Mouse (Mus musculus): ENCODE data around the gene Gm49027. TPM values are rescaled to one million over a fixed set of nuclear protein-coding genes. Genes with fewer than 3 reads are reported as not detected.
"Not testable (repeated sequence)": the region's sequence is repeated elsewhere in the genome, so short reads cannot be mapped to it uniquely, and the experiment has no call there.

Gene Gm49027
- polyA plus RNA-seq, 1 experiment from 2014 or later: 0.69 TPM

GRCm38 (mm10) chr5:123523692-123524392, 1.4 kb downstream of the Gm49027 start, which contains the start of gene Diablo:
Diablo (minus strand) TSS chr5:123524176.
- Histone ChIP-seq H3K27me3 (no peaks in the 10 kb centered on the region), H3K9me3 (no peaks in the 10 kb centered on the region), H3K4me3 (replicated peaks) (peak within 1 kb of the TSS; percentile 93), H3K4me2 (peak within 1 kb of the TSS; percentile 86), H3K36me3 (replicated peaks) (peaks cover 22% of the 10 kb centered on the region), H3K9ac (peak within 1 kb of the TSS; percentile 81), H3K4me1 (peaks cover 32% of the 10 kb centered on the region), H3K27ac (peak within 1 kb of the TSS; percentile 65)
- peak; percentile 98 for ATAC-seq (ENCODE audit: low FRiP score)
- WGBS: under 1% methylated on average over 82 of the region's 82 CpGs

- peaks cover 29% of the 10 kb centered on the region for H3K36me3 ChIP-seq (replicated peaks)
- H3K9ac ChIP-seq: no peak overlapping the region
- no peak overlapping the region for H3K27ac ChIP-seq
- no peaks in the 10 kb centered on the region for H3K9me3 ChIP-seq
- no peak overlapping the region for H3K4me3 ChIP-seq (replicated peaks)
- 74% methylated on average over 1 of the region's 1 CpGs for WGBS
- peaks cover 32% of the 10 kb centered on the region for H3K4me1 ChIP-seq
- no peaks in the 10 kb centered on the region for H3K27me3 ChIP-seq
- H3K4me2 ChIP-seq: no peak overlapping the region
- ATAC-seq (ENCODE audit: low FRiP score): no peak
These were observed 3.1 kb downstream of the Gm49027 start for GRCm38 (mm10) chr5:123522166-123522565.

- no peak overlapping the region for H3K4me2 ChIP-seq
- H3K9me3 ChIP-seq: no peaks in the 10 kb centered on the region
- no peaks in the 10 kb centered on the region for H3K27me3 ChIP-seq
- 96% methylated on average over 1 of the region's 1 CpGs for WGBS
- no peak overlapping the region for H3K27ac ChIP-seq
- peaks cover 32% of the 10 kb centered on the region for H3K4me1 ChIP-seq
- peaks cover 34% of the 10 kb centered on the region for H3K36me3 ChIP-seq (replicated peaks)
- no peak for ATAC-seq (ENCODE audit: low FRiP score)
- H3K9ac ChIP-seq: no peak overlapping the region
- H3K4me3 ChIP-seq (replicated peaks): no peak overlapping the region
These were observed 3.7 kb downstream of the Gm49027 start for GRCm38 (mm10) chr5:123521621-123522020.

- 87% methylated on average over 9 of the region's 9 CpGs for WGBS
These were observed 4.6 kb downstream of the Gm49027 start for GRCm38 (mm10) chr5:123520666-123521065.

GRCm38 (mm10) chr5:123514871-123515270, 10.4 kb downstream of the Gm49027 start:
- H3K27ac ChIP-seq: no peak overlapping the region
- no peak overlapping the region for H3K9ac ChIP-seq
- no peaks in the 10 kb centered on the region for H3K27me3 ChIP-seq
- no peaks in the 10 kb centered on the region for H3K4me1 ChIP-seq
- 91% methylated on average over 5 of the region's 5 CpGs for WGBS
- H3K4me3 ChIP-seq (replicated peaks): no peak overlapping the region
- H3K9me3 ChIP-seq: no peaks in the 10 kb centered on the region
- H3K36me3 ChIP-seq (replicated peaks): peaks cover 80% of the 10 kb centered on the region
- H3K4me2 ChIP-seq: no peak overlapping the region
- ATAC-seq (ENCODE audit: low FRiP score): no peak

More at GRCm38 (mm10) chr5:123520666-123521065, 4.6 kb downstream of the Gm49027 start:
- Histone ChIP-seq H3K27me3 (no peaks in the 10 kb centered on the region), H3K4me3 (replicated peaks) (no peak overlapping the region), H3K36me3 (replicated peaks) (peaks cover 44% of the 10 kb centered on the region), H3K27ac (no peak overlapping the region), H3K9ac (no peak overlapping the region), H3K9me3 (no peaks in the 10 kb centered on the region), H3K4me2 (no peak overlapping the region), H3K4me1 (peaks cover 32% of the 10 kb centered on the region)
- ATAC-seq (ENCODE audit: low FRiP score): no peak

GRCm38 (mm10) chr5:123512102-123512501, 13.2 kb downstream of the Gm49027 start:
- H3K4me2 ChIP-seq: no peak overlapping the region
- no peaks in the 10 kb centered on the region for H3K9me3 ChIP-seq
- no peak for ATAC-seq (ENCODE audit: low FRiP score)
- H3K36me3 ChIP-seq (replicated peaks): peaks cover 52% of the 10 kb centered on the region
- WGBS: 75% methylated on average over 3 of the region's 3 CpGs
- peaks cover 5% of the 10 kb centered on the region for H3K27me3 ChIP-seq
- no peak overlapping the region for H3K27ac ChIP-seq
- no peak overlapping the region for H3K4me3 ChIP-seq (replicated peaks)
- H3K9ac ChIP-seq: no peak overlapping the region
- H3K4me1 ChIP-seq: peaks cover 15% of the 10 kb centered on the region

- not testable (repeated sequence) for H3K27ac ChIP-seq; H3K27me3 ChIP-seq; H3K9me3 ChIP-seq; H3K9ac ChIP-seq; H3K4me3 ChIP-seq (replicated peaks); ATAC-seq (ENCODE audit: low FRiP score); H3K4me2 ChIP-seq
- WGBS: 80% methylated on average over 3 of the region's 3 CpGs
- peaks cover 45% of the 10 kb centered on the region for H3K36me3 ChIP-seq (replicated peaks)
- peaks cover 15% of the 10 kb centered on the region for H3K4me1 ChIP-seq
These were observed 13.9 kb downstream of the Gm49027 start for GRCm38 (mm10) chr5:123511426-123511825.

- Histone ChIP-seq H3K4me2 (peak within 1 kb of the TSS; percentile 91), H3K9ac (no peak within 1 kb of the TSS), H3K9me3 (no peaks in the 10 kb centered on the region), H3K4me3 (replicated peaks) (no peak within 1 kb of the TSS), H3K27ac (no peak within 1 kb of the TSS), H3K4me1 (peaks cover 15% of the 10 kb centered on the region), H3K36me3 (replicated peaks) (peaks cover 33% of the 10 kb centered on the region), H3K27me3 (peaks cover 9% of the 10 kb centered on the region)
- WGBS: 95% methylated on average over 5 of the region's 5 CpGs
- ATAC-seq (ENCODE audit: low FRiP score): no peak
These were observed 15.1 kb downstream of the Gm49027 start, which contains the start of gene B3gnt4 for GRCm38 (mm10) chr5:123510160-123510559. B3gnt4 (plus strand) TSS chr5:123510460.

- WGBS: 7% methylated on average over 12 of the region's 12 CpGs
- Histone ChIP-seq H3K4me1 (peaks cover 15% of the 10 kb centered on the region), H3K9ac (peak overlapping the region; percentile 70), H3K36me3 (replicated peaks) (peaks cover 30% of the 10 kb centered on the region), H3K27me3 (peaks cover 9% of the 10 kb centered on the region), H3K27ac (no peak overlapping the region), H3K4me3 (replicated peaks) (peak overlapping the region; percentile 61), H3K9me3 (no peaks in the 10 kb centered on the region), H3K4me2 (peak overlapping the region; percentile 91)
- ATAC-seq (ENCODE audit: low FRiP score): no peak
These were observed 16.4 kb downstream of the Gm49027 start for GRCm38 (mm10) chr5:123508921-123509320.

GRCm38 (mm10) chr5:123507936-123508723, 17.2 kb downstream of the Gm49027 start:
- peaks cover 26% of the 10 kb centered on the region for H3K36me3 ChIP-seq (replicated peaks)
- under 1% methylated on average over 56 of the region's 59 CpGs for WGBS
- H3K4me3 ChIP-seq (replicated peaks): peak overlapping the region; percentile 61
- H3K4me2 ChIP-seq: peak overlapping the region; percentile 91
- H3K27ac ChIP-seq: no peak overlapping the region
- peaks cover 9% of the 10 kb centered on the region for H3K27me3 ChIP-seq
- peak overlapping the region; percentile 70 for H3K9ac ChIP-seq
- no peaks in the 10 kb centered on the region for H3K9me3 ChIP-seq
- ATAC-seq (ENCODE audit: low FRiP score): peak; percentile 92
- peaks cover 18% of the 10 kb centered on the region for H3K4me1 ChIP-seq

GRCm38 (mm10) chr5:123501973-123502372, 23.3 kb downstream of the Gm49027 start:
- Histone ChIP-seq H3K27me3 (peaks cover 18% of the 10 kb centered on the region; the same call in 1 of the 2 replicates), H3K36me3 (replicated peaks) (no peaks in the 10 kb centered on the region), H3K4me3 (replicated peaks) (no peak overlapping the region), H3K4me2 (no peak overlapping the region), H3K4me1 (peaks cover 12% of the 10 kb centered on the region), H3K9ac (no peak overlapping the region), H3K27ac (no peak overlapping the region), H3K9me3 (no peaks in the 10 kb centered on the region)
- no peak for ATAC-seq (ENCODE audit: low FRiP score)
- WGBS: 83% methylated on average over 4 of the region's 4 CpGs

GRCm38 (mm10) chr5:123499717-123500116, 25.6 kb downstream of the Gm49027 start:
- Histone ChIP-seq H3K4me3 (replicated peaks) (no peak overlapping the region), H3K4me1 (peaks cover 12% of the 10 kb centered on the region), H3K9me3 (no peaks in the 10 kb centered on the region), H3K27ac (no peak overlapping the region), H3K27me3 (peaks cover 19% of the 10 kb centered on the region; the same call in 1 of the 2 replicates), H3K9ac (no peak overlapping the region), H3K4me2 (no peak overlapping the region), H3K36me3 (replicated peaks) (no peaks in the 10 kb centered on the region)
- no peak for ATAC-seq (ENCODE audit: low FRiP score)
- WGBS: 45% methylated on average over 4 of the region's 4 CpGs
